Mouse (Mus musculus): Measurements from ENCODE around the gene Smagp. TPM values are rescaled to one million over a fixed set of nuclear protein-coding genes. Genes with fewer than 3 reads are reported as not detected.

The Smagp gene
- polyA plus RNA-seq, 1 experiment, result 102 TPM

DNA sequence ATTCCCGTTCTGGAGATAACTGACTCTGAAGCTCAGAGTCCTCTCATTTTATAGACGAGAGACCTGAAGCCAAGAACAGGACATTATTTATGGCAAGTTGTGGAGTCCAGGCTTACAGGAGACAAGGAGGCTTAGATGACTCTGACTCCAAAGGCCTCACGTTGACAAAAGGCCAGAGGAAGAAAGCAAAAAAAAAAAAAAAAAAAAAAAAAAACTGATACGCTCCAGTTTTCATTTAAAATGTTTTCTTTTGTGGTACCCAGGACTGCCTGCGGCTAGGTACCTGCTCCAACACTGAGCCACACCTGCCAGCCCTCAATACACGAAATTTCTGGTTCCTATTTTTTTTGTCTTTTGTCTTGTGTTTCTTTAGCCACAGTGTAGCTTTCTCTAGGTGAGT lies 30.7 kb upstream of the Smagp start:
- 0 out of 2 replicates have a peak, but pooled peaks cover 3% of the 10 kb centered on the region for H3K4me1 ChIP-seq (ENCODE audit: control insufficient read depth, insufficient read depth, low read length)
- 58% methylated on average over 6 of the region's 6 CpGs for WGBS
- no peak for DNase-seq
- no peak overlapping the region for H3K4me3 ChIP-seq (replicated peaks; ENCODE audit: extremely low read depth, low read depth, low read length)
- TF ChIP-seq POLR2A (IDR thresholded peaks at IDR 0.05; ENCODE audit: borderline replicate concordance, extremely low read depth, low read depth, low read length) (no peak), CTCF (IDR thresholded peaks at IDR 0.05; ENCODE audit: insufficient read depth, low read length) (no peak)

DNA sequence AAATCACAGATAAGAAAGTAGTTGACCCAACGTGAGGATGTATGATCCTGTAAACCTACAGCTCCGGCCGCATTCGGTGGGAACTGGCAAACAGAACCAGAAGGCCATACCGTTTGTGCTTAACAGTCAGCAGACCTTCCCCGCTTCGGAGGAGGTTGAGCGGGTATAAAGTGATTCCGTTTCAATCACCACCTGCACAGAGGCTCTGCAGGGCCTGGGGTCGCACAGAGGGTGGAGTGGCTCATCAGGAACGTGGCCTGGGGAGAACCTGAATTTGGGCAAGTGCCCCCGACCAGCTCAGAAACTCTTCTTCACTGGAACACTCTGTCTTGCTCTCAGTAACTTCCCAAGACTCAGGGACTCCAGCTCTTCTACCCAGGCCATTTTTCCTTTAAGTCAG lies 30.1 kb upstream of the Smagp start:
- no peak for TF ChIP-seq CTCF (IDR thresholded peaks at IDR 0.05; ENCODE audit: insufficient read depth, low read length)
- TF ChIP-seq POLR2A (IDR thresholded peaks at IDR 0.05; ENCODE audit: borderline replicate concordance, extremely low read depth, low read depth, low read length), result no peak
- DNase-seq, result no peak
- 31% methylated on average over 12 of the region's 12 CpGs for WGBS
- Histone ChIP-seq H3K4me3 (replicated peaks; ENCODE audit: extremely low read depth, low read depth, low read length) (peak overlapping the region; percentile 12), H3K4me1 (ENCODE audit: control insufficient read depth, insufficient read depth, low read length) (0 out of 2 replicates have a peak, but pooled peaks cover 3% of the 10 kb centered on the region)

DNA sequence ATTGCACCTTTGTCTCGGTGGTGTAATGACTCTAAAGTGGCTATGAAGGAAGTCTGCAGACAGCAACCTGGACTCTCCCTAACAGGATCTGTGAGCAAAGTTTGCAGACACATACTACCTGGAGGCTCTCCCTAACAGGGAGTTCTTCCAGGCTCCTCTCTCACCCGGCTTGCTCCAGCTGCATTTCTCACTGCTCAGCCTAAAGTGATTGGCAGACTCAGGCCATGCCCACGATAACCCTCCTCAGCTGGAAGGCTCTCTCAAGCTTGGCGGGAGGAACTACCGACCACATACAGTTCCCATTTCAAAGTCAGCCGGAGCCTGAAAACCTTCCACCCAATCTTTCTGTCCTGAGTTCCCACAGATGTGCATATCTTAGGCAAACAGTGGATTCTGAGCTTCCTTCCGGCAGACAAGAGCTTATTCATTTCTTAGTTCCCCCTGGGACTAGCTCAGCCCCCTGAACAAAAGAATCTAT lies 29.5 kb upstream of the Smagp start:
- no peak for DNase-seq
- TF ChIP-seq POLR2A (IDR thresholded peaks at IDR 0.05; ENCODE audit: borderline replicate concordance, extremely low read depth, low read depth, low read length) (no peak), CTCF (IDR thresholded peaks at IDR 0.05; ENCODE audit: insufficient read depth, low read length) (no peak)
- H3K4me1 ChIP-seq (ENCODE audit: control insufficient read depth, insufficient read depth, low read length), result 0 out of 2 replicates have a peak, but pooled peaks cover 3% of the 10 kb centered on the region
- H3K4me3 ChIP-seq (replicated peaks; ENCODE audit: extremely low read depth, low read depth, low read length), result no peak overlapping the region
- 8% methylated on average over 7 of the region's 7 CpGs for WGBS

DNA sequence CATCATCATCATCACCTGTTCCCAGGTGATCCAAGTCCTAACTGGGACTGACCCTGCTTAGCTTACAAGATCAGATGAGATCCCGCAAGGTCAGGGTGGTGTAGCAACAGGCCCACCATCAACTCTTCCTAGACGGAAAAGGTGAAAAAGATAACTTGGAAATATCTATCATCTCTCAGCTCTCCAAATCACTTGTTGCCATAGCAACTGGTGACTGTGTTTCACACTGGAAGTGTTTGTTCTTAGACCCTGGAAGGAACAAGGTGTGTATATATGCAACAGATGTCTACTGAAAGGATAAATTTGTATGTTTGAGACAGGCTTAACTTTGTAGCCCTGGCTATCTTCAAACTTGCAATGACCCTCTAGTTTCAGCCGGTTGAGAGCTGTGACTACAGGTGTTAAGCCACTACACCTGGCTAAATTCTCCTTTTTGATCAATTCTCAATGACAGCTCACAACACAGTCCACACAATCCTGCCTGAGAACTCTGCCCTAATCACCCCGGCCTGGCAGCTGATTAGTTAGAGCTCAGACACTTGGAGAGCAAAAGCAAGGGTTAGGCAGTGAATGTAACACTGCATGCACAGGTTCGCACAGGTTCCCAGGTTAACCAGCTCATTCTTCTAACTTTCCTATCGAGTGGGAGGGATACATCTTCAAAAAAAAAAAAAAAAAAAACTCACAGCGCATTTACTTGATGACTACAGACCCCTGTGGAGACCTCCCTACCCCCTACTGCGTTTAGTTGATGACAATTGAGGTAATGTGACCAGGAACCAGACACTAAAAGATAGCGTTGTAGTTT lies 28.9 kb upstream of the Smagp start:
- WGBS, result 46% methylated on average over 9 of the region's 9 CpGs
- no peak overlapping the region for H3K4me3 ChIP-seq (replicated peaks; ENCODE audit: extremely low read depth, low read depth, low read length)
- TF ChIP-seq POLR2A (IDR thresholded peaks at IDR 0.05; ENCODE audit: borderline replicate concordance, extremely low read depth, low read depth, low read length) (no peak), CTCF (IDR thresholded peaks at IDR 0.05; ENCODE audit: insufficient read depth, low read length) (no peak)
- no peak for DNase-seq
- 0 out of 2 replicates have a peak, but pooled peaks cover 3% of the 10 kb centered on the region for H3K4me1 ChIP-seq (ENCODE audit: control insufficient read depth, insufficient read depth, low read length)

DNA sequence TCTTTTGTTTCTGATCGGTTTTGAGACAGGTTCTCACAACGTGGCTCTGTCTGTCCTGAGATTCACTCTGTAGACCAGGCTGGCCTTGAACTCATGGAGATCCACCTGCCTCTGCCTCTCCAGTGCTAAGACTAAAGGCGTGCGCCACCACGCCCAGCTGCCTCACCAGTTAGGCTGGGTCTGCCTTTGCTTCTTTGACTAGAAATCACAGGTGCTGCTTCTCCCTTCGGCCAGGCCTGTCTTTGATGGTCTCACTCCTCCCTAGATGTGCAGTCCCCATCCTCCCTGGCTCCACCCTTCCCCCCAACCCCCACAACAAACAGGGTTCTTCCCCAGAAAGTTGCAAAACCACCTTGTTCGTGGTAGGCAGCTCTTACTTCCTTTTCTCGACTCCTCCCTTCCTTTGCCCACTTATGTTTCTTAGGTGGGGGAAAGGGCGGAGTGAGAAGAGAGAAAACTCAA lies 28.1 kb upstream of the Smagp start:
- 68% methylated on average over 9 of the region's 9 CpGs for WGBS
- Histone ChIP-seq H3K4me3 (replicated peaks; ENCODE audit: extremely low read depth, low read depth, low read length) (no peak overlapping the region), H3K4me1 (ENCODE audit: control insufficient read depth, insufficient read depth, low read length) (0 out of 2 replicates have a peak, but pooled peaks cover 3% of the 10 kb centered on the region)
- no peak for DNase-seq
- no peak for TF ChIP-seq POLR2A (IDR thresholded peaks at IDR 0.05; ENCODE audit: borderline replicate concordance, extremely low read depth, low read depth, low read length)
- TF ChIP-seq CTCF (IDR thresholded peaks at IDR 0.05; ENCODE audit: insufficient read depth, low read length), result no peak

DNA sequence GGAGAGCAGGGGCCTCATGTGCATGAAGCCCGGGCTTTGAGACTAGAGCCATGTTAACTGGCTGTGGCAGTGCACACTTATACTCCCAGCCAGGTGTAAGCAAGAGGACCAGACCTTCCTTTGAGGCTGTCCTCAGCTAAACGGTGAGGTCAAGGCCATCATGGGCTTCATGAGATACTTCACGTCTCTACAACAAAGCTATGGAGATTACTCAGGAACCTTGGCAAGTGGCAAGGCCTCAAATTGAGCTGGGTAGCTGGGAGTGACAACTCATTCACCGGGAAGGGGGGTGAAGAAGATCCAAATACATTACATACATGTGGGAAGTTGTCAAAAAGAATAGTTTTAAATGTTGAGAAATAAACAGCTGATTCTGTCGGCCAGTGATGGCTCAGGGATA lies 24.1 kb upstream of the Smagp start:
- Histone ChIP-seq H3K4me1 (ENCODE audit: control insufficient read depth, insufficient read depth, low read length) (no peaks in the 10 kb centered on the region), H3K4me3 (replicated peaks; ENCODE audit: extremely low read depth, low read depth, low read length) (no peak overlapping the region)
- 79% methylated on average over 5 of the region's 5 CpGs for WGBS
- no peak for TF ChIP-seq POLR2A (IDR thresholded peaks at IDR 0.05; ENCODE audit: borderline replicate concordance, extremely low read depth, low read depth, low read length)
- TF ChIP-seq CTCF (IDR thresholded peaks at IDR 0.05; ENCODE audit: insufficient read depth, low read length), result no peak
- no peak for DNase-seq

DNA sequence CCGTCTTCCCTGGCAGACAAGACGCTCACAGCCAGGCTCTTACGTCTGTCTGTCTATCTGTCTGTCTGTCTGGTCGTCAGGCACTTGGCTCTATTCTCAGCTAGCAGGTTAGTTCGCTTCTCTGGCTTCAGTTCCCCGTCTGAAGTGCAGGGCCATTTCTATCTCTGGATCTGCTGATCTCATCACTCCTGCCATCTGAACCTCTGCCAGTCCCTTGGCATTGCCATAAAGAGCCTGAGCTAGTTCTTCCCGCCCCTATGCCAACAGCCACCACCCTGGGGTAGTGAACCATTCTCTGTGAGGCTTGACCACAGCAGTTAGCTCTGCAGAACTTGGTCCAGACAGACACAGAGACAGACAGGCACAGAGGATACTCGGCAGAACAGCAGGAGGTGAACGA lies 23.6 kb upstream of the Smagp start:
- TF ChIP-seq POLR2A (IDR thresholded peaks at IDR 0.05; ENCODE audit: borderline replicate concordance, extremely low read depth, low read depth, low read length), result no peak
- no peak for TF ChIP-seq CTCF (IDR thresholded peaks at IDR 0.05; ENCODE audit: insufficient read depth, low read length)
- WGBS, result 79% methylated on average over 9 of the region's 9 CpGs
- DNase-seq, result no peak

DNA sequence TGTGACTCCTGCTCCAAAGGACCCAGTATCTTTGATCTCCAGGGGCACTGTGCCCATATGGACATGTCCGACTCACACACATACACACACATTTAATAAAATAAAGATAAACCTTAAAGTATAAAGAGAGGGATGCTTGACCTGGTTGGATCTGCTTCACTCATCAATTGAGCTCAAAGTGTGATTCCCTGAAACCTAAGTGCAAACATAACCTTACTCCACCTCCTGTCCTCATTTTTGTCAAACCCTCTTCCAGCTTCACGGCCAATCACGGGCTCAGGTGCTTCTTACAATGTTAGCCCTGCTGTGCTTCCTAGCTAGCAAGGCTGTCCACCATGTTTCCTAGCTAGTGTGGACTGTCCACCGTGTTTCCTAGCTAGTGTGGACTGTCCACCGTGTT lies 18.5 kb upstream of the Smagp start:
- WGBS, result 84% methylated on average over 5 of the region's 5 CpGs
- Histone ChIP-seq H3K4me3 (replicated peaks; ENCODE audit: extremely low read depth, low read depth, low read length) (no peak overlapping the region), H3K4me1 (ENCODE audit: control insufficient read depth, insufficient read depth, low read length) (no peaks in the 10 kb centered on the region)
- TF ChIP-seq POLR2A (IDR thresholded peaks at IDR 0.05; ENCODE audit: borderline replicate concordance, extremely low read depth, low read depth, low read length), result no peak
- TF ChIP-seq CTCF (IDR thresholded peaks at IDR 0.05; ENCODE audit: insufficient read depth, low read length), result no peak
- no peak for DNase-seq

More for the DNA sequence above, 23.6 kb upstream of the Smagp start:
- Histone ChIP-seq H3K4me3 (replicated peaks; ENCODE audit: extremely low read depth, low read depth, low read length) (no peak overlapping the region), H3K4me1 (ENCODE audit: control insufficient read depth, insufficient read depth, low read length) (no peaks in the 10 kb centered on the region)

DNA sequence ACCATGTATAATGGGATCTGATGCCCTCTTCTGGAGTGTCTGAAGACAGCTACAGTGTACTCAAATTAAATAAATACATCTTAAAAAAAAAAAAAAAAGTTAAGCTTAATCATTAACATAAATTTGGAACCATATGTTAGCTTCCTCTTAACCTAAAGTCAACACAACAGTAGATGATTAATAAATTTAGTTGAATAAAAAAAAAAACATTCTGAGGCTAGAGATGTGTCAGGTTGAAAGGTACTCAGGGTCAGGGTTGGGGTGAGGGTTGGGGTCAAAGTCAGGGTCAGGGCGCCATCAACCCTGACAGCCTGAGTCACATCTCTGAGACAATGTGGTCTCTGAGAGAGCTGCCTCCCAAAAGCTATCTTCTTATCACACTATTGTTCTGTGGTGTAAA lies 17.5 kb upstream of the Smagp start:
- WGBS, result 41% methylated on average over 1 of the region's 1 CpGs
- Histone ChIP-seq H3K4me1 (ENCODE audit: control insufficient read depth, insufficient read depth, low read length) (no peaks in the 10 kb centered on the region), H3K4me3 (replicated peaks; ENCODE audit: extremely low read depth, low read depth, low read length) (no peak overlapping the region)
- DNase-seq, result no peak
- TF ChIP-seq POLR2A (IDR thresholded peaks at IDR 0.05; ENCODE audit: borderline replicate concordance, extremely low read depth, low read depth, low read length) (no peak), CTCF (IDR thresholded peaks at IDR 0.05; ENCODE audit: insufficient read depth, low read length) (no peak)

DNA sequence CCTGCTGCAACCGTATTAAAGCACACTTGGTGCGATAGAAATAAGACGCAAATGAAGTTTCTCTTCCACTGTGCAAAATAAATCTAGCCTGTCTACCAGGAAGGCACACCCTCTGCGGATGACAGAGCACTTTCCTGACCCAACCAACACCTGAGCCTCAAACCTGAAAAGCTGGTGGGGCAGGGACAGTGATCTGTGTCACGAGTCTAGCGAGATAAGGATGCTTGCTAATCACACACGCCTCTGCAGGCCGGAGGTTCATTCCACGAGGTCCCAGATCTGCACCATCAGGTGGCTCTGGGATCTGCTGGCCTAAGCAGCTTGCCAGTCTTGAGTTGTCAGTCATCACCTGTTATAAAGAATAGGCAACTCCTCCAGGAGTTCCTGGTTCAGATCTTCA lies 14.9 kb upstream of the Smagp start:
- Histone ChIP-seq H3K4me3 (replicated peaks; ENCODE audit: extremely low read depth, low read depth, low read length) (no peak overlapping the region), H3K4me1 (ENCODE audit: control insufficient read depth, insufficient read depth, low read length) (no peaks in the 10 kb centered on the region)
- no peak for DNase-seq
- WGBS, result 62% methylated on average over 9 of the region's 9 CpGs
- TF ChIP-seq CTCF (IDR thresholded peaks at IDR 0.05; ENCODE audit: insufficient read depth, low read length), result no peak
- TF ChIP-seq POLR2A (IDR thresholded peaks at IDR 0.05; ENCODE audit: borderline replicate concordance, extremely low read depth, low read depth, low read length), result no peak
